Mouse (Mus musculus) bone marrow, adult 2 months (tissue): ENCODE data around the gene Slc3a1. TPM values are rescaled to one million over a fixed set of nuclear protein-coding genes. Genes with fewer than 3 reads are reported as not detected.
A peak's percentile ranks its signal among the peaks of the same experiment; 100 is the strongest.

Experiments
- H3K27ac ChIP-seq: fragments of 200-500 bp; 2 replicates; pipeline ENCODE4 v1.5.1; 2012; ENCODE audit warnings: low read depth, mild to moderate bottlenecking, control low read depth, inconsistent platforms, low read length; ENCODE audit not compliant: control insufficient read depth, poor library complexity, insufficient read depth
- H3K4me1 ChIP-seq: fragments of 200-500 bp; 2 replicates; pipeline ENCODE4 v1.6.1; 2011; ENCODE audit warnings: low read length; ENCODE audit not compliant: control insufficient read depth, insufficient read depth
- H3K4me3 ChIP-seq: fragments of 200-500 bp; replicated peaks from 2 replicates; pipeline ENCODE3; 2011; ENCODE audit warnings: mild to moderate bottlenecking, low read depth, low read length, control low read depth; ENCODE audit not compliant: control insufficient read depth
- CTCF ChIP-seq: fragments of 200-500 bp; IDR thresholded peaks from 2 replicates; pipeline ENCODE4 v1.5.1; 2011; ENCODE audit warnings: low read length, control low read depth; ENCODE audit not compliant: control insufficient read depth, insufficient read depth
- POLR2A ChIP-seq: fragments of 200-500 bp; IDR thresholded peaks from 2 replicates; pipeline ENCODE4 v1.6.1; 2011; ENCODE audit warnings: low read depth, mild to moderate bottlenecking, control low read depth, low read length, borderline replicate concordance; ENCODE audit not compliant: control insufficient read depth
- WGBS: fragments of 180-500 bp; shearing (Covaris S2); methylation state at CpG from one replicate; pipeline ENCODE4 v1.1.7; 2018; 5-methylcytosine and 5-hydroxymethylcytosine counted together
- polyA plus RNA-seq: library from polyadenylated mRNA; stranded (reverse); fragments of >200 nt; gene quantifications from 2 replicates; pipeline ENCODE4 v1.2.4, GENCODE M21; 2011; ENCODE audit warnings: low replicate concordance; ENCODE audit not compliant: missing spikeins, insufficient read depth, insufficient read length

Gene Slc3a1
- polyA plus RNA-seq, 1 experiment, result 1.3 TPM

GRCm38 (mm10) chr17:85087591-85087990, 59.4 kb downstream of the Slc3a1 start:
- WGBS, result 86% methylated on average over 5 of the region's 5 CpGs
- TF ChIP-seq POLR2A (no peak), CTCF (no peak)
- no peak overlapping the region for H3K4me3 ChIP-seq
- H3K27ac ChIP-seq, result no peak overlapping the region
- no peaks in the 10 kb centered on the region; the same call in 1 of the 2 replicates for H3K4me1 ChIP-seq

DNA sequence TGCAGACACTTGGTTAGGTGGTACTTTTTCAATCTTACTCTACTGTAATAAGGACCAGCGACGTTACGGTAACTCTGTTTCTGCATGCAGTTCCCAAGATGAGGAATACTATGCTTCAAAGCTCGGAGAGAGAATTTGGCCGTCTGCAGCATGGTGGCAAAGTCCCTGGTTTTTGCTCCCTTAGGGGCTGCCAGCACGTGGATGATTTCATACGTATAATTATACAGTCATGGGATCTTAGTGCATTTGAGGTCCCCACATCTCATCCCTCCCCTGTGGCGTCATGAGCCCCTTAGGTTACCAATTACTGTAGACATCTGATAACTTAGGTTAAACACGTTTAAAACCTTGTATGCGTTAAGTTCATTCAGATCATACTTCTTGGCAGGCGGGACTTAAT, 60.2 kb downstream of the Slc3a1 start:
- WGBS, result 90% methylated on average over 11 of the region's 11 CpGs
- TF ChIP-seq CTCF (no peak), POLR2A (no peak)
- no peaks in the 10 kb centered on the region; the same call in 1 of the 2 replicates for H3K4me1 ChIP-seq

GRCm38 (mm10) chr17:85089011-85089410, 60.8 kb downstream of the Slc3a1 start:
- 65% methylated on average over 6 of the region's 6 CpGs for WGBS
- TF ChIP-seq CTCF (no peak), POLR2A (no peak)
- Histone ChIP-seq H3K4me3 (no peak overlapping the region), H3K4me1 (no peaks in the 10 kb centered on the region; the same call in 1 of the 2 replicates), H3K27ac (no peak overlapping the region)

More for the DNA sequence above, 60.2 kb downstream of the Slc3a1 start:
- Histone ChIP-seq H3K4me3 (no peak overlapping the region), H3K27ac (no peak overlapping the region)

- no peaks in the 10 kb centered on the region; the same call in 1 of the 2 replicates for H3K4me1 ChIP-seq
- under 1% methylated on average over 16 of the region's 16 CpGs for WGBS
- no peak overlapping the region for H3K27ac ChIP-seq
- H3K4me3 ChIP-seq, result peak overlapping the region; percentile 90
- TF ChIP-seq CTCF, result no peak
Observed at GRCm38 (mm10) chr17:85089621-85090020, 61.4 kb downstream of the Slc3a1 start.

DNA sequence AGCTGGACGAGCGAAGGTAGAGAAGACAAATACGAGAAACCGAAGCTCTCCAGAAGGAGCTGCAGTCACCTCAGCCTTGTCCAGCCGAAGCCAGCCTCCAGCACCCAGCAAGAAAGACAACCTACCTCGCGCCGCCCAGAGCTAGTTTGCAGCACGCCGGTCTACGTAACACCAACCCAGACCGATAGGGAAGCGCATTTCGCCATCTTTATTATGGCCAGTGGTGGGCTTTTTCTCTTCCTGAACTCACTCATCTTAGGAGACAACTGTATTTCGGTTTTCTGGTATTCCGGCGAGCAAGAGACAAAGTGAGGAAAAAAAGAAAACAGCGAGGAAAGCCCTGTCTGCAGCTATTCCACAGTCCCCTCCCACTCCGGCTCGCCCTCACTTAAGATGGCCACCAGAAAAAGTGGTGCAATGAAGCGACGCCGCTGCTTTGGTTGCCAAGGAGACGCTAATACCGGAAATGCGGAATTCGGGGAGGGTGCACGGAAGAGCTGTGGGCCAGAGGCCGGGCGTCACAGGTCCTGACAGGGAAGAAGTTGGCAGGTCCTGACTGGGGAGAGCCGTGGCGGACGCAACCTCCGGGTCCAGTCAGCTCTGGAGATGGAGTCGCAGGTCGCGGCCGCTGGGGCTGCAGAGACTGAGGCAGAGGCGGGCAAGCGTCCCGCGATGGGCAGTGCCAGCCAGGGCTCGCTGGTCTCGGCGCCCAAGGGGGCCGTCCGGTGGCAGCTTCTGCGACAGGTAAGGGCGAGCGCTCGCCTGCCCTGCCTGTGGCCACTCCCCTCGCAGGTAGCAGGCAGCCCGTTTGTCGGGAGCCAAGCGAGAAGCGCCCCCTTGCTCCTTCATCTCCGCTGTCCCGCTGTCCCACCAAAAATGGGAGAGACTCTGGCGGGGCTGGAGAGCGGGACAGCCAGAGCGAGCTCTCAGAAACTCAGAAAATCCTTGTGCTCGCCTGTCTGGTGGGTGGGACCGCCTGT, 62.2 kb downstream of the Slc3a1 start, which contains the start of the genes Prepl and Camkmt:
Prepl (minus strand) TSS at position 122 of the 980 bp plus-strand sequence.
Camkmt (plus strand) TSS at position 433 of the 980 bp plus-strand sequence.
- under 1% methylated on average over 63 of the region's 63 CpGs for WGBS
- TF ChIP-seq CTCF (no peak), POLR2A (peak; percentile 58; the same call in 1 of the 2 replicates)
- Histone ChIP-seq H3K27ac (peak within 1 kb of the TSS; percentile 80; the same call in 1 of the 2 replicates), H3K4me3 (peak within 1 kb of the TSS; percentile 90), H3K4me1 (no peaks in the 10 kb centered on the region; the same call in 1 of the 2 replicates)

GRCm38 (mm10) chr17:85091762-85092161, 63.6 kb downstream of the Slc3a1 start:
- no peaks in the 10 kb centered on the region; the same call in 1 of the 2 replicates for H3K4me1 ChIP-seq
- H3K27ac ChIP-seq, result no peak overlapping the region
- TF ChIP-seq CTCF (no peak), POLR2A (no peak)
- 85% methylated on average over 6 of the region's 6 CpGs for WGBS
- H3K4me3 ChIP-seq, result no peak overlapping the region

GRCm38 (mm10) chr17:85096396-85096795, 68.2 kb downstream of the Slc3a1 start:
- no peak overlapping the region for H3K27ac ChIP-seq
- H3K4me3 ChIP-seq, result no peak overlapping the region
- H3K4me1 ChIP-seq, result no peaks in the 10 kb centered on the region; the same call in 1 of the 2 replicates
- 89% methylated on average over 3 of the region's 3 CpGs for WGBS
- no peak for TF ChIP-seq CTCF
- no peak for TF ChIP-seq POLR2A

- Histone ChIP-seq H3K4me3 (no peak overlapping the region), H3K4me1 (no peaks in the 10 kb centered on the region; the same call in 1 of the 2 replicates), H3K27ac (no peak overlapping the region)
- 83% methylated on average over 7 of the region's 7 CpGs for WGBS
- TF ChIP-seq CTCF, result no peak
- no peak for TF ChIP-seq POLR2A
Observed at GRCm38 (mm10) chr17:85098677-85099323, 70.6 kb downstream of the Slc3a1 start.
